Mouse (Mus musculus) myocyte (in vitro differentiated cells): ENCODE measurements at regions not wholly inside any gene's neighbourhood (a gene's known extent, or its start where the extent isn't known, plus 50 kb on each side); places are given as distances from the start of the nearest gene placed in this dataset.

Source experiments
- E2F4 ChIP-seq: IDR thresholded peaks from one replicate; pipeline ENCODE4 v1.6.1; 2011; ENCODE audit warnings: mild to moderate bottlenecking, control low read depth, moderate library complexity; ENCODE audit not compliant: insufficient read depth
- MYOD1 ChIP-seq, 3 experiments: IDR thresholded peaks; one replicate each; pipeline ENCODE4 v1.6.1; 2011; ENCODE audit warnings: control low read depth in 2 of 3, low read depth in 2 of 3, mild to moderate bottlenecking in 2 of 3, moderate library complexity in 1 of 3; ENCODE audit not compliant: insufficient read length in 2 of 3, control insufficient read depth in 1 of 3
- MYOG ChIP-seq, 3 experiments: IDR thresholded peaks; one replicate each; pipeline ENCODE4 v1.6.1; 2011; ENCODE audit warnings: control low read depth in 2 of 3, low read depth in 2 of 3, mild to moderate bottlenecking in 2 of 3; ENCODE audit not compliant: insufficient read length in 2 of 3, control insufficient read depth in 1 of 3, insufficient read depth in 1 of 3
- POLR2A ChIP-seq: IDR thresholded peaks from one replicate; pipeline ENCODE4 v1.6.1; 2011; ENCODE audit warnings: low read depth, mild to moderate bottlenecking, control low read depth, moderate library complexity; ENCODE audit not compliant: insufficient read length
- POLR2AphosphoS2 ChIP-seq: IDR thresholded peaks from one replicate; pipeline ENCODE4 v1.6.1; 2011; ENCODE audit warnings: low read depth, control low read depth; ENCODE audit not compliant: insufficient read length
- REST ChIP-seq: IDR thresholded peaks from one replicate; pipeline ENCODE4 v1.6.1; 2011; ENCODE audit warnings: mild to moderate bottlenecking, control low read depth, moderate library complexity; ENCODE audit not compliant: insufficient read depth, insufficient read length
- TCF12 ChIP-seq: IDR thresholded peaks from one replicate; pipeline ENCODE4 v1.6.1; 2011; ENCODE audit warnings: mild to moderate bottlenecking, control low read depth; ENCODE audit not compliant: poor library complexity, insufficient read depth, severe bottlenecking
- TCF3 ChIP-seq: IDR thresholded peaks from one replicate; pipeline ENCODE4 v1.6.1; 2011; ENCODE audit warnings: low read depth, control low read depth; ENCODE audit not compliant: insufficient read length
- USF1 ChIP-seq: IDR thresholded peaks from one replicate; pipeline ENCODE4 v1.6.1; 2011; ENCODE audit warnings: low read depth, mild to moderate bottlenecking, control low read depth, moderate library complexity

DNA sequence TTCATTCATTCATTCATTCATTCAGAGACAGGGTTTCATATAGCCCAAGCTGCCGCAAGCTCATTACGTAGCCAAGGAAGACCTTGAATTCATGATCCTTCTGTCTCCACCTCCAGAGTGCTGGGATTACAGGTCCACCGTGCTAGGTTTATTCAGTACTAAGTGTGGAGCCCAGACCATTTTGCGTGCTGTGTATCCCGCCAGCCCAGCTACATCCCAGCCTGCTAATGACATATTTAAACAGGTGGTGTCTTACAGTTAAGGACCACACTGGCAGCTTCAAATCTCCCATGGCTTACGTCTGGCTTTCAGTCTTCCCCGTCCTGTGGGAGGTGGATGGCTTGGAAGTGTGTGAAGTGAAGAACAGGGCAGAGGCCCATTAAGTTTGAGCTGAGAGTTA is 111.2 kb upstream of the Auts2 start:
- no peak for TF ChIP-seq E2F4
- TF ChIP-seq MYOG (IDR thresholded peaks at IDR 0.05; ENCODE audit: control insufficient read depth in 1 of 3, insufficient read depth in 1 of 3, insufficient read length in 2 of 3, low read depth in 2 of 3), result no peak
- TF ChIP-seq POLR2A, result no peak
- no peak for TF ChIP-seq MYOD1 (IDR thresholded peaks at IDR 0.05; ENCODE audit: control insufficient read depth in 1 of 3, insufficient read length in 2 of 3, low read depth in 2 of 3)
- no peak for TF ChIP-seq USF1
- no peak for TF ChIP-seq REST
- TF ChIP-seq TCF12, result no peak
- no peak for TF ChIP-seq TCF3
- TF ChIP-seq POLR2AphosphoS2, result no peak
